21 mouse cellular contexts compared by ENCODE assay signal in the genomic region with DNA sequence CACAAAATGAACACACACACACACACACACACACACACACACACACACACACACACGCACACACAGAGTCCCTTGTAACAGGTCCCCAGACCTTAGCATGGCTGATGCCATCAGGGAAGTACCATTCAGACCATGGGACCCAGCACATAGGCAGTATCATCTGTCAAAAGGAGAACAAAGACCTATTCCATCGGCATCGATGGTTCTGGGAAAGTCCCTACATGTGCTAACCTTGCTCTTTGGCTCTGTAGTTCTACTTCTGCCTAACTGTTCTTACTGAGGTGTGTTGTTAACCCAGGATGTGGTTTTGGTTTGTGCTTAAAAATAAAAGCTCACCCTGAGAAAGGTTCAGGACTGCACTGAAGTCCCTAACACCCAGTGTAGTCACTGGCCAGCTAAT.
DNase-seq lines count a peak whose midpoint lies in the region; ATAC-seq and TF ChIP-seq lines count a peak whose summit lies in the region.
"Had no signal": no experiment of that assay in that cellular context is flagged by ENCODE, and none has a peak within 500 bp of the region (broad histone marks: within the 10 kb centered on the region; RNA-seq: fewer than 3 reads in every experiment).

No protein-coding gene starts in this region.

- H3K27ac ChIP-seq in intestine, postnatal 0 days (ENCODE audit: low read depth, low read length), result no peak overlapping the region
- H3K27ac ChIP-seq: embryonic facial prominence, embryonic 15.5 days; forebrain, embryonic 12.5 days; kidney, postnatal 0 days; limb, embryonic 10.5 days; liver, embryonic 13.5 days; midbrain, embryonic 15.5 days; neural tube, embryonic 13.5 days had no signal

- no peaks in the 10 kb centered on the region for H3K4me1 ChIP-seq in intestine, postnatal 0 days (replicated peaks; ENCODE audit: control insufficient read depth, insufficient read depth, low read length)
- H3K4me1 ChIP-seq: forebrain, embryonic 12.5 days; heart, embryonic 12.5 days; limb, embryonic 10.5 days; liver, embryonic 13.5 days; neural tube, embryonic 13.5 days had no signal

- intact Hi-C loops in left cerebral cortex, postnatal 14 days (cut with DNase I), result no loop called here

- no peak for TF ChIP-seq CTCF in intestine, postnatal 0 days (IDR thresholded peaks at IDR 0.05; ENCODE audit: low read depth)

- peak; percentile 93 for DNase-seq in CD4-positive helper T cell, adult 2 months (ENCODE audit: low read depth, low spot score)
- peak; percentile 72 to 75 for DNase-seq in CD8-positive naive resting alpha-beta T cell, adult 2 months (ENCODE audit: low read depth in 2 of 2, low spot score in 2 of 2)
- peak; percentile 94 for DNase-seq in splenic B cell, adult 2 months (ENCODE audit: low read depth, low spot score)
- no peak for DNase-seq in left cerebral cortex, postnatal 14 days (ENCODE audit: low spot score in 2 of 2)
- DNase-seq in frontal cortex, postnatal 25 days (ENCODE audit: low spot score in 2 of 2), result no peak
- DNase-seq in urinary bladder, adult 18-20 months (ENCODE audit: low spot score in 2 of 2), result no peak
- DNase-seq: adrenal gland, postnatal 10 days; cerebellum, adult 8-10 months; heart, postnatal 36 days; liver, embryonic 13.5 days; lung, postnatal 4 days; right cerebral cortex, postnatal 4 days had no signal

- no peak overlapping the region for H3K4me3 ChIP-seq in intestine, postnatal 0 days (ENCODE audit: low read depth, low read length)
- H3K4me3 ChIP-seq: embryonic facial prominence, embryonic 15.5 days; forebrain, embryonic 12.5 days; heart, embryonic 12.5 days; limb, embryonic 10.5 days; liver, embryonic 13.5 days; midbrain, embryonic 15.5 days; neural tube, embryonic 13.5 days had no signal

- H3K36me3 ChIP-seq in splenic B cell, adult 2 months (ENCODE audit: control insufficient read depth, insufficient read depth, low read length, poor library complexity, severe bottlenecking), result no peaks in the 10 kb centered on the region
- no peaks in the 10 kb centered on the region for H3K36me3 ChIP-seq in intestine, postnatal 0 days (ENCODE audit: control insufficient read depth, insufficient read depth)
- H3K36me3 ChIP-seq: embryonic facial prominence, embryonic 15.5 days; forebrain, embryonic 12.5 days; heart, embryonic 12.5 days; limb, embryonic 10.5 days; liver, embryonic 13.5 days; midbrain, embryonic 15.5 days; neural tube, embryonic 13.5 days had no signal

- 0 out of 2 replicates have a peak, but pooled peaks have one; percentile 46 for ATAC-seq in megakaryocyte progenitor cell, adult 5-6 weeks (replicated peaks; ENCODE audit: poor library complexity)
- ATAC-seq in intestine, postnatal 0 days, result no peak
- ATAC-seq: midbrain, embryonic 15.5 days had no signal

- H3K9me3 ChIP-seq in intestine, postnatal 0 days (ENCODE audit: control insufficient read depth), result no peaks in the 10 kb centered on the region
- H3K9me3 ChIP-seq: embryonic facial prominence, embryonic 15.5 days; forebrain, embryonic 12.5 days; heart, embryonic 12.5 days; limb, embryonic 10.5 days; liver, embryonic 13.5 days; midbrain, embryonic 15.5 days; neural tube, embryonic 13.5 days had no signal

- H3K9ac ChIP-seq in intestine, postnatal 0 days (ENCODE audit: low read depth, low read length), result no peak overlapping the region
- H3K9ac ChIP-seq: embryonic facial prominence, embryonic 15.5 days; forebrain, embryonic 12.5 days; heart, embryonic 12.5 days; liver, embryonic 13.5 days; midbrain, embryonic 15.5 days; neural tube, embryonic 13.5 days had no signal

- H3K4me2 ChIP-seq in intestine, postnatal 0 days (replicated peaks; ENCODE audit: low read depth), result no peak overlapping the region
- H3K4me2 ChIP-seq: embryonic facial prominence, embryonic 15.5 days; forebrain, embryonic 12.5 days; heart, embryonic 12.5 days; liver, embryonic 13.5 days; midbrain, embryonic 15.5 days; neural tube, embryonic 13.5 days had no signal

- WGBS in intestine, postnatal 0 days, result 74% methylated on average over 3 of the region's 3 CpGs

- no peaks in the 10 kb centered on the region for H3K27me3 ChIP-seq in splenic B cell, adult 2 months (ENCODE audit: control insufficient read depth, insufficient read depth, low read length, poor library complexity, severe bottlenecking)
- no peaks in the 10 kb centered on the region for H3K27me3 ChIP-seq in intestine, postnatal 0 days (replicated peaks; ENCODE audit: control insufficient read depth, insufficient read depth, low read length)
- H3K27me3 ChIP-seq: embryonic facial prominence, embryonic 15.5 days; forebrain, embryonic 12.5 days; heart, embryonic 12.5 days; liver, embryonic 13.5 days; midbrain, embryonic 15.5 days; neural tube, embryonic 13.5 days had no signal

Comparison
In these comparisons a context has a peak if more than half of its experiments do, and no peak if none do; other contexts are left out.
1. DNase-seq: peak in CD4-positive helper T cell, adult 2 months (single experiment), CD8-positive naive resting alpha-beta T cell, adult 2 months (2 of 2) and splenic B cell, adult 2 months (single experiment); none in left cerebral cortex, postnatal 14 days (0 of 2), frontal cortex, postnatal 25 days (0 of 2) and urinary bladder, adult 18-20 months (0 of 2).